Mouse (Mus musculus): ENCODE results near the gene Ifnar2. TPM values are rescaled to one million over a fixed set of nuclear protein-coding genes. Genes with fewer than 3 reads are reported as not detected.

Ifnar2 gene
- polyA plus RNA-seq, 1 experiment from 2014 or later = 40.4 TPM

- no peak for ATAC-seq (ENCODE audit: low FRiP score)
- Histone ChIP-seq H3K4me2 (replicated peaks) (no peak overlapping the region), H3K27me3 (ENCODE audit: control insufficient read depth, insufficient read depth, low read length) (no peaks in the 10 kb centered on the region), H3K27ac (no peak overlapping the region), H3K36me3 (replicated peaks; ENCODE audit: control insufficient read depth, insufficient read depth) (no peaks in the 10 kb centered on the region), H3K4me3 (replicated peaks; ENCODE audit: low read length) (no peak overlapping the region), H3K4me1 (replicated peaks; ENCODE audit: control insufficient read depth, insufficient read depth, low read length) (no peaks in the 10 kb centered on the region), H3K9me3 (ENCODE audit: control insufficient read depth, low read length) (no peaks in the 10 kb centered on the region), H3K9ac (no peak overlapping the region)
- 84% methylated on average over 7 of the region's 7 CpGs for WGBS
- DNase-seq (ENCODE audit: low spot score) = no peak
These were observed 69.2 kb downstream of the Ifnar2 start for GRCm38 (mm10) chr16:91441811-91442240.

- no peak for ATAC-seq (ENCODE audit: low FRiP score)
- Histone ChIP-seq H3K36me3 (replicated peaks; ENCODE audit: control insufficient read depth, insufficient read depth) (no peaks in the 10 kb centered on the region), H3K4me2 (replicated peaks) (no peak overlapping the region), H3K9me3 (ENCODE audit: control insufficient read depth, low read length) (no peaks in the 10 kb centered on the region), H3K9ac (no peak overlapping the region), H3K4me1 (replicated peaks; ENCODE audit: control insufficient read depth, insufficient read depth, low read length) (no peaks in the 10 kb centered on the region), H3K27me3 (ENCODE audit: control insufficient read depth, insufficient read depth, low read length) (no peaks in the 10 kb centered on the region), H3K4me3 (replicated peaks; ENCODE audit: low read length) (no peak overlapping the region), H3K27ac (no peak overlapping the region)
- WGBS = 70% methylated on average over 4 of the region's 4 CpGs
- DNase-seq (ENCODE audit: low spot score) = no peak
These were observed 69.9 kb downstream of the Ifnar2 start for GRCm38 (mm10) chr16:91442446-91442845.

GRCm38 (mm10) chr16:91443211-91443611 is 70.6 kb downstream of the Ifnar2 start:
- no peak for DNase-seq (ENCODE audit: low spot score)
- Histone ChIP-seq H3K27me3 (ENCODE audit: control insufficient read depth, insufficient read depth, low read length) (no peaks in the 10 kb centered on the region), H3K36me3 (replicated peaks; ENCODE audit: control insufficient read depth, insufficient read depth) (no peaks in the 10 kb centered on the region), H3K27ac (no peak overlapping the region), H3K4me2 (replicated peaks) (no peak overlapping the region), H3K4me1 (replicated peaks; ENCODE audit: control insufficient read depth, insufficient read depth, low read length) (no peaks in the 10 kb centered on the region), H3K9me3 (ENCODE audit: control insufficient read depth, low read length) (no peaks in the 10 kb centered on the region), H3K4me3 (replicated peaks; ENCODE audit: low read length) (no peak overlapping the region), H3K9ac (no peak overlapping the region)
- WGBS = 82% methylated on average over 8 of the region's 8 CpGs
- no peak for ATAC-seq (ENCODE audit: low FRiP score)

GRCm38 (mm10) chr16:91444847-91445246 is 72.3 kb downstream of the Ifnar2 start:
- Histone ChIP-seq H3K9me3 (ENCODE audit: control insufficient read depth, low read length) (no peaks in the 10 kb centered on the region), H3K4me1 (replicated peaks; ENCODE audit: control insufficient read depth, insufficient read depth, low read length) (no peaks in the 10 kb centered on the region), H3K27ac (no peak overlapping the region), H3K9ac (no peak overlapping the region), H3K4me3 (replicated peaks; ENCODE audit: low read length) (no peak overlapping the region), H3K36me3 (replicated peaks; ENCODE audit: control insufficient read depth, insufficient read depth) (no peaks in the 10 kb centered on the region), H3K4me2 (replicated peaks) (no peak overlapping the region), H3K27me3 (ENCODE audit: control insufficient read depth, insufficient read depth, low read length) (no peaks in the 10 kb centered on the region)
- WGBS = 88% methylated on average over 4 of the region's 4 CpGs
- ATAC-seq (ENCODE audit: low FRiP score) (no peak), DNase-seq (ENCODE audit: low spot score) (no peak)

- H3K27ac ChIP-seq = no peak overlapping the region
- 86% methylated on average over 5 of the region's 5 CpGs for WGBS
- no peak overlapping the region for H3K4me2 ChIP-seq (replicated peaks)
- no peak overlapping the region for H3K4me3 ChIP-seq (replicated peaks; ENCODE audit: low read length)
- H3K9me3 ChIP-seq (ENCODE audit: control insufficient read depth, low read length) = no peaks in the 10 kb centered on the region
- H3K9ac ChIP-seq = no peak overlapping the region
- ATAC-seq (ENCODE audit: low FRiP score) (no peak), DNase-seq (ENCODE audit: low spot score) (no peak)
- H3K4me1 ChIP-seq (replicated peaks; ENCODE audit: control insufficient read depth, insufficient read depth, low read length) = no peaks in the 10 kb centered on the region
- H3K36me3 ChIP-seq (replicated peaks; ENCODE audit: control insufficient read depth, insufficient read depth) = no peaks in the 10 kb centered on the region
- no peaks in the 10 kb centered on the region for H3K27me3 ChIP-seq (ENCODE audit: control insufficient read depth, insufficient read depth, low read length)
These were observed 73.0 kb downstream of the Ifnar2 start for GRCm38 (mm10) chr16:91445566-91445965.

GRCm38 (mm10) chr16:91446778-91447511 is 74.4 kb downstream of the Ifnar2 start:
- Histone ChIP-seq H3K4me1 (replicated peaks; ENCODE audit: control insufficient read depth, insufficient read depth, low read length) (no peaks in the 10 kb centered on the region), H3K4me3 (replicated peaks; ENCODE audit: low read length) (no peak overlapping the region), H3K9me3 (ENCODE audit: control insufficient read depth, low read length) (no peaks in the 10 kb centered on the region), H3K4me2 (replicated peaks) (no peak overlapping the region), H3K27me3 (ENCODE audit: control insufficient read depth, insufficient read depth, low read length) (no peaks in the 10 kb centered on the region), H3K36me3 (replicated peaks; ENCODE audit: control insufficient read depth, insufficient read depth) (no peaks in the 10 kb centered on the region), H3K27ac (no peak overlapping the region), H3K9ac (no peak overlapping the region)
- 76% methylated on average over 8 of the region's 8 CpGs for WGBS
- no peak for DNase-seq (ENCODE audit: low spot score)
- ATAC-seq (ENCODE audit: low FRiP score) = no peak

GRCm38 (mm10) chr16:91447512-91447900 is 74.9 kb downstream of the Ifnar2 start:
- H3K27ac ChIP-seq = no peak overlapping the region
- no peaks in the 10 kb centered on the region for H3K27me3 ChIP-seq (ENCODE audit: control insufficient read depth, insufficient read depth, low read length)
- no peak overlapping the region for H3K4me3 ChIP-seq (replicated peaks; ENCODE audit: low read length)
- DNase-seq (ENCODE audit: low spot score) (no peak), ATAC-seq (ENCODE audit: low FRiP score) (no peak)
- H3K9ac ChIP-seq = no peak overlapping the region
- no peaks in the 10 kb centered on the region for H3K9me3 ChIP-seq (ENCODE audit: control insufficient read depth, low read length)
- no peaks in the 10 kb centered on the region for H3K4me1 ChIP-seq (replicated peaks; ENCODE audit: control insufficient read depth, insufficient read depth, low read length)
- no peaks in the 10 kb centered on the region for H3K36me3 ChIP-seq (replicated peaks; ENCODE audit: control insufficient read depth, insufficient read depth)
- WGBS = 86% methylated on average over 6 of the region's 6 CpGs
- no peak overlapping the region for H3K4me2 ChIP-seq (replicated peaks)

GRCm38 (mm10) chr16:91448088-91448487 is 75.5 kb downstream of the Ifnar2 start:
- no peaks in the 10 kb centered on the region for H3K4me1 ChIP-seq (replicated peaks; ENCODE audit: control insufficient read depth, insufficient read depth, low read length)
- no peak overlapping the region for H3K4me2 ChIP-seq (replicated peaks)
- H3K4me3 ChIP-seq (replicated peaks; ENCODE audit: low read length) = no peak overlapping the region
- DNase-seq (ENCODE audit: low spot score) (no peak), ATAC-seq (ENCODE audit: low FRiP score) (no peak)
- H3K27me3 ChIP-seq (ENCODE audit: control insufficient read depth, insufficient read depth, low read length) = no peaks in the 10 kb centered on the region
- no peaks in the 10 kb centered on the region for H3K9me3 ChIP-seq (ENCODE audit: control insufficient read depth, low read length)
- no peak overlapping the region for H3K27ac ChIP-seq
- 94% methylated on average over 5 of the region's 5 CpGs for WGBS
- H3K36me3 ChIP-seq (replicated peaks; ENCODE audit: control insufficient read depth, insufficient read depth) = no peaks in the 10 kb centered on the region
- no peak overlapping the region for H3K9ac ChIP-seq

- Histone ChIP-seq H3K9ac (no peak overlapping the region), H3K4me2 (replicated peaks) (no peak overlapping the region), H3K27me3 (ENCODE audit: control insufficient read depth, insufficient read depth, low read length) (no peaks in the 10 kb centered on the region), H3K27ac (no peak overlapping the region), H3K4me1 (replicated peaks; ENCODE audit: control insufficient read depth, insufficient read depth, low read length) (no peaks in the 10 kb centered on the region), H3K36me3 (replicated peaks; ENCODE audit: control insufficient read depth, insufficient read depth) (no peaks in the 10 kb centered on the region), H3K9me3 (ENCODE audit: control insufficient read depth, low read length) (no peaks in the 10 kb centered on the region), H3K4me3 (replicated peaks; ENCODE audit: low read length) (no peak overlapping the region)
- no peak for DNase-seq (ENCODE audit: low spot score)
- WGBS = 88% methylated on average over 7 of the region's 7 CpGs
- ATAC-seq (ENCODE audit: low FRiP score) = no peak
These were observed 76.3 kb downstream of the Ifnar2 start for GRCm38 (mm10) chr16:91448895-91449294.
